Mouse (Mus musculus) induced T-regulatory cell, adult 2 months (primary cell): Measurements from ENCODE around the gene Rif1.

Experiments used
- DNase-seq: peaks from one replicate; pipeline ENCODE4 v3.0.0-alpha.2; 2012; ENCODE audit warnings: low read depth

The Rif1 gene

GRCm38 (mm10) chr2:52072491-52073140 is at the start of gene Rif1:
Rif1 (plus strand) TSS chr2:52072832.
- peak; percentile 86 for DNase-seq

DNA sequence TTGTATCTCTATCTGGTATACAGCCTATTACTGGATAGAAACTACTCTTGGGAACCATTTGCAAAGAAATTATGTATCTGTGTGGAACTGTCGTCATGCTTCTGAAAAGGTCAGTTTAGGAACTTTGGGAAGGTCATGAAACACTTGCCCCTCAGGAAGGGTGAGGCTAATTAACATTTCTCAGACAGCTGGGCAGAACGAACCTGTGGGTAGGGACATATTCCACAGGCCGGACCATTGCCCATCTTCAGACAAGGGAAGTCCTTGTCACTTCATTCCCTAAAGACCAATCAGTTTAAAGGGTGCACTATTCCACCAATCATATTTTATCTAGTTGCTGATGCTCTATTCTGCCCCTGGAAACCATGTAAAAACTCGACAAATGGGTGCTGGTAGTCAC is 45.6 kb upstream of the Rif1 start:
- no peak for DNase-seq

DNA sequence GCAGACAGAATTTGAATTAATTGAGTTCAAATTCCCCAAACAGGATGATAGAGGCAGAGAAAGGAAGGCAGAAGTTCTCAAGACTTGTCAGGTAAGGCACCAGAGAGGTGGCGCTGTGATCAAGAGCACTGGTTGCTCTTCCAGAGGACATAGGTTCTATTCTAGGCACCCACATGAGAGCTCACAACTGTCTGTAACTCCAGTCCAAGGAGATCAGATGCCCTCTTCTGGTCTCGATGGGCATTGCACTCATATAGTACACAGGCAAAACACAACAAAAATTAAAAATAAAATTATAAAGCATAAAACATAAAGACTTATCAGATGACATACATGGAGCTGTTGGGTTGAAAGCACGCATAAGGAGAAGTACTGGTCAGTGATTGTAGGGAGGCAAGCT is 43.2 kb upstream of the Rif1 start:
- DNase-seq: peak; percentile 21

- no peak for DNase-seq
Measured at GRCm38 (mm10) chr2:52031491-52031890, 41.1 kb upstream of the Rif1 start.

- no peak for DNase-seq
Measured at GRCm38 (mm10) chr2:52034601-52035000, 38.0 kb upstream of the Rif1 start.

- DNase-seq: no peak
Measured at GRCm38 (mm10) chr2:52035144-52035543, 37.5 kb upstream of the Rif1 start.

DNA sequence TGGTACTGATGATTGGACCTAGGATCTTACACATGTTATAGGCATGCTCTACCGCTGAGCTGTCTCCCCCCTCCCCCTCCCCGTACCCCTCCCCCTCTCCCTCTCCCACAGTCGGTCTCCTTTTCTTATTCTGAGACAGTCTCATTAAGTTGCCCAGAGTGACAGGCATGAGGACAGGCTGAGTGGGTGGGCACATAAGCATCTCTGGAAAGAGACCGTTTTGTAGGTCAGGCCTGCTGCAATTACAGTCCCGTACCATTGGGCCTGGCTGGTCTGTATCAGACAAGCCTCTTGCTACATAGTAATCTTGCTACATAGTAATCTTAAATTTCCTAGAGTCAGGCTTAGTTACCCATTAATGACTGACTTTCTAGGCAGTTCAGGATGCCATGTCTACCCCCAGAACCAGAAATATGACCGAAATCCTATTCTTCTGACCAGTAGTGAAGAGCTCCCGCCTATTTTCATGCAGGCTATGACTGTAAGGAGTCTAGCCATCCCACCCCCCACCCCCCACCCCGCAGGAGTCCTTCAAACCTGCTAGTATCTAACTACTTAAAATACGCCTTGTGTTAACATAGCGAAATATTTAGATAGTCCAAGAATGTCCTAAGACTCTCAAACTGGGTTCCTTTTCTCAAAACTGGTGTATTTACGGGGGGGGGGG is 35.6 kb upstream of the Rif1 start:
- DNase-seq: no peak

DNA sequence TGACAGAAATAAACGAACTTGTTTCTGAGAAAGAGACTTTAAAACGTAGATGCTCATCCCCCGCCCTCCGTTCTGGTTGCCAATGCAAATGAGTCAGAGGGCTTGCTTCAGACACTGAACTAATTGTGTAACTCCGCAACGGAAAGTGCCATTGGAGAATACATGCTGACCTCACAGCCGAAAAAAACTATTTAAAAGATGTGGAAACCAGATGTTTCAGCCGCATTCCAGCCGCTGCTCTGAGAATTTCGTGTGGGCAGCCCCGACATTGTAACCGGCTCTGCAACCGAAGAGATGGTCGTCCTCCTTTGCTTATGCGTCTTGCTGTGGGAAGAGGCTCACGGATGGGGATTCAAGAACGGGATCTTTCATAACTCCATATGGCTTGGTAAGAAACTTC is 34.8 kb upstream of the Rif1 start, which contains the start of gene Tnfaip6:
TSS of gene Tnfaip6 (plus strand) at position 128 of the 400 bp plus-strand sequence.
- DNase-seq: peak; percentile 5

DNA sequence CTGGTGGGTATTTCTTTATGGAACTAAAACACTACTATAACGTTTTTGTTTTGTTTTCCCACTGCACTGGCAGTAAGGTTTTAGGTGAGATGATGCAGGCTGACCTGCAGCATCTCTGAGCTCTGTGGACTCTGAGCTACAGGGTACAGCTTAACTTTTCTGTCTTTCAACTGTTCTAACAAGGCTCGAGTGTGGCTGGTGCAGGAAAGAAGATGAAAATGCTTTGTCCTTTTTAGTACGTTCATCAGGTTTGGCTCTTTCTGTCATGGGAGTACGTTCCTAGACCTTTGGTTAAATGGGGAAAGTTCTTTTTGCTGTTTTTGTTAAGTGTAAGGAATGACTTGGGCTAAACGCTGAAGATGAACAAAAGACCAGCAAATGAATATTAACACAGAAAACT is 34.1 kb upstream of the Rif1 start:
- no peak for DNase-seq

GRCm38 (mm10) chr2:52039083-52039801 is 33.4 kb upstream of the Rif1 start:
- no peak for DNase-seq

DNA sequence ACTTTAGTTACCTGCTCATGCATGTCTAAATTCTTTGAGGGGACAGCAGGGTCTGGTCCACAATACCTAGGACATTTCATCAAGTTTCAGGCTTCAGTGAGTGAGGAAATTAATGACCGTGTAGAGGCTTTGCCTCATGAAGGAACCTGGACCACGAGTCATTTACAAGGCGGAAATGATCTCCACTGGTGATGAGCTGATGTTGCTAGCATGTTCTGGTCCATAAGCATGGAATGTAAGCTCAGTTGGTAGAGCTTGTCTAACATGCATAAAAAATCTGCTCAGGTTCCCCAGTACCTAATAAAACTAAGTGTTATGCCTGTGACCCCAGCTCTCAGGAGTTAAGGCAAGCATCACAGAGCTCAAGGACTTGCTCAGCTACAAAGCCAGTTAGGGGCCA is 30.5 kb upstream of the Rif1 start:
- DNase-seq: no peak

GRCm38 (mm10) chr2:52042714-52043113 is 29.9 kb upstream of the Rif1 start:
- DNase-seq: no peak

DNA sequence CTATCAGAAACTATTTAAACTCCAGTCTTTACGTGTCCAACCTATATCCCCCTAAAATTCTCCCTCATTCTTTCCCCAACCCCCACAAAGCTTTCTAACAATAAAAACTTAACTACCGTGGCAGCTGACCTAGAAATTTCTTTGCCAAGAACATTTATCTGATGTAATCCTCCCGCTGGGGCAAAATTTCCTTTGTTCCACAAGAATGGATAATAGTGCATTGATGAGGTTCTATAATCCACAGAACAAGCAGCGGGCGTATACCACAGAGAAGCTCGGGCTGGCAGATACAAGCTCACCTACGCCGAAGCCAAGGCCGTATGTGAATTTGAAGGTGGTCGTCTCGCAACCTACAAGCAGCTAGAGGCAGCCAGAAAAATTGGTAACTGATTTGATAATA is 29.1 kb upstream of the Rif1 start:
- no peak for DNase-seq

- no peak for DNase-seq
Measured at GRCm38 (mm10) chr2:52046032-52046431, 26.6 kb upstream of the Rif1 start.

DNA sequence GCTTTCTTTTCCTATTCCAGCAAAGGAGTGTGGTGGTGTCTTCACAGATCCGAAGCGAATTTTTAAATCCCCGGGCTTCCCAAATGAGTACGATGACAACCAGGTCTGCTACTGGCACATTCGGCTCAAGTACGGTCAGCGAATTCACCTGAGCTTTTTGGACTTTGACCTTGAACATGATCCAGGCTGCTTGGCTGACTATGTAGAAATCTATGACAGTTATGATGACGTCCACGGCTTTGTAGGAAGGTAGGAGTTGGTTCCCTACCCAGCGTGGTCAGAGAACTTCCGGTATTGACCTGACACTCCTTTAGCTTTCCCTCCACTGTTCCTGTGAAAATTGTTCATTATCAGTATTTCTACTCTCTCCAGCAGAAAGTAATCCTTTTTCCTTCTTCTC is 21.8 kb upstream of the Rif1 start:
- DNase-seq: no peak

DNA sequence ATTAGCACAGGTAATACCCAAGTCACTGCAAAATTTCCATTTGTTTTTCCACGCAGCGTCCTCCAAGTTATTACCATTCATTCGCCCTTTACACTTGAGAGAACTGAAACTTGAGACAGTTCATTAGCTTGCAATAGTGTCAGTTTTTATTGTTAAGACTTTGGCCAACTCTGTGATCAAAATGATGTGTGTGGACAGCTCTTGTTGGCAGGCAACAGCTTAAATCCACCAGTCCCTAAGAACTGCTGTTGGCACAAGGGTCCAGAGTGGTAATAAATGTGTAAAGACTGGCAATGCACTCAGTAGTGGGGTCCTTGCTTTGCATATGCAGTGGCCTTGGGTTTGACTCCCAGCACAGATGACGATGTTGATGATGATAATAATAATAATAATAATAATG is 20.3 kb upstream of the Rif1 start:
- no peak for DNase-seq

GRCm38 (mm10) chr2:52053502-52053901 is 19.1 kb upstream of the Rif1 start:
- no peak for DNase-seq

- DNase-seq: no peak
Measured at GRCm38 (mm10) chr2:52055616-52056015, 17.0 kb upstream of the Rif1 start.

- no peak for DNase-seq
Measured at GRCm38 (mm10) chr2:52057099-52057498, 15.5 kb upstream of the Rif1 start.

DNA sequence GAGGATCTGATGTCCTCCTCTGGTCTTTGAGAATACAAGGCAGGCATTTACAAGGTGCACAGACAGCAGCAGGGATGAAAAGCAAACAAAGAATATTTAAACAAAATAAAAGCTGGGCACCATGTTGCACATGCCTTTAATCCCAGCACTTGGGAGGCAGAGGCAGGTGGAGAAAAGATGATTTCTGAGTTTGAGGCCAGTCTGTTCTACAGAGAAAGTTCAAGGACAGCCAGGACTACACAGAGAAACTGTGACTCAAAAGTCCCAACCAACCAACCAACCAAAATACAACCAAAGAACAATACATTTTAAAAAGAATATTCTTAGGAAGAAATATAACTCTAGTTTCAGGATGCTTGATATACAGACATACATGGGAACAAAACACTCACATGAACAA is 15.0 kb upstream of the Rif1 start:
- no peak for DNase-seq

GRCm38 (mm10) chr2:52068641-52069040 is 4.0 kb upstream of the Rif1 start:
- DNase-seq: no peak

DNA sequence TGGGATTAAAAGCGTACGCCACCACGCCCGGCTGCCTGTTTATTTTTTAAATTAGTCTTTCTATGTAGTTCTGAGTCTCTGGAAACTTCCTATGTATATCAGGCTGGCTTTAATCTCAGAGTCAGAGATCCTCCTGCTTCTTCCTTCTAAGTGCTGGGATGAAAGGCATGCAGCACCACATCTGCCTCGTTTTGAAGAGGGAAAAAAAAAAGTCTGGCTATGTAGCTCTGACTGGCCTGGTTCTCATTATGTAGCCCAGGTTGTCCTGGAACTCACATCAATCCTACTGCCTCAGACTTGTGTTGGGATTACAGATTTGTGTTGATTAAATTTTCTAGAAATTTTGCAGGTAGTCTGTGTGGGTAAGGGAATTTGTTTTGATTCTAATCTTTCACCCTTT is 1.8 kb upstream of the Rif1 start:
- no peak for DNase-seq

GRCm38 (mm10) chr2:52071241-52071991 is 1.2 kb upstream of the Rif1 start:
- DNase-seq: no peak
